Mouse (Mus musculus) frontal cortex, postnatal 25 days (tissue): Measurements from ENCODE around the gene Olfr787.

Experiments used
- DNase-seq, 2 experiments: peaks; one replicate each; pipeline ENCODE4 v3.0.0; 2022; ENCODE audit warnings: low spot score in 2 of 2

Gene Olfr787

GRCm38 (mm10) chr10:129461562-129461961, at the start of gene Olfr787:
Olfr787 (plus strand) TSS chr10:129461862.
- no peak for DNase-seq

DNA sequence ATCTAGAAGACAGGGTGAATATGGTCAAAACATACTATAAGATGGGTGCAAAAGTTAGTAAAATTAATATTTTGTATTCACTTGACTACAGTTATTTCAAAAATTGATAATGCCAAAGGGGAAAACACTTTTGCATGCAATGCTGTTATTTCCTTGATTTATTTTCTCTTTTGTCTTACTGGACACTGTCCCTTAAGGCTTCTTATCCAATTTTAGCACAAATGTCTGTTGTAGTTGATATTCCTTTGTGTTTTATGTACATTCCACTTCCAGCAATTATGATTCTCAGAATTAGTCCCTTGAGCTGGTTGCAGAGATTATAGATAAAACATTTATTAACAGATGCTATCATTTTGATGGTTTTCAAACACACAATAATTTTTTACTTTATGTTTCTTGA, 34.7 kb upstream of the Olfr787 start, which contains the start of gene Olfr786:
TSS of gene Olfr786 (plus strand) at position 301 of the 400 bp plus-strand sequence.
- no peak for DNase-seq

DNA sequence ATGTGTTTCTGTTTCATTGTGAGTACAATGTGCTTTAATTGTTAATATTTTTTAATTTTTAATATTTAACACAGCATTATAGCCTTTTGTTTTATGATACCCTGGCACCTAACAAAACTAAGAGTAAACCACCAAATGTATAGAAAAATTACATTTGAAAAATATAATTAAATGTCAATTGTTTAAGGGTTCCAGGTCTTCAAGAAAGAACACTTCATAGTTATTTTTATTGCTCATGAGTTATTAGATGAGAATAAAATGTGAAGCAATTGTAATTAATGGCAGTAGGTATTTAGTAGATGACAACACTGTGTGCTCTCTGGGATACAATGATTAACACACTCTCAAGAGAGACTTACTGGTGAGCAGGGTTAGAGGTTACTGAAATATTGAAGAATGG, 9.0 kb downstream of the Olfr787 start, which contains the start of gene Olfr788:
TSS of gene Olfr788 (plus strand) at position 301 of the 400 bp plus-strand sequence.
- DNase-seq = no peak

DNA sequence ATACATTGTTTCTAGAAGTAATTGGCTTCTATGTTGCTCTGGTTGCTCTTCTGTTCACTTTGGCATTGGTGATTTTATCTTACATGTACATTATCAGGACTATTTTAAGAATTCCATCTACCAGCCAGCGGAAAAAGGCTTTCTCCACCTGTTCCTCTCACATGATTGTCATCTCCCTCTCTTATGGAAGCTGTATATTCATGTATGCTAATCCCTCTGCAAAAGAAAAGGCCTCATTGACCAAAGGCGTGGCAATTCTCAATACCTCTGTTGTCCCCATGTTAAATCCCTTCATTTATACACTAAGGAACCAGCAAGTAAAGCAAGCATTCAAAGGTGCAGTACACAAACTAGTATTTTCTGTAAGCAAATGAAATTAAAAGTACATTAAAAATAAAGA, 11.6 kb downstream of the Olfr787 start:
- DNase-seq = no peak

DNA sequence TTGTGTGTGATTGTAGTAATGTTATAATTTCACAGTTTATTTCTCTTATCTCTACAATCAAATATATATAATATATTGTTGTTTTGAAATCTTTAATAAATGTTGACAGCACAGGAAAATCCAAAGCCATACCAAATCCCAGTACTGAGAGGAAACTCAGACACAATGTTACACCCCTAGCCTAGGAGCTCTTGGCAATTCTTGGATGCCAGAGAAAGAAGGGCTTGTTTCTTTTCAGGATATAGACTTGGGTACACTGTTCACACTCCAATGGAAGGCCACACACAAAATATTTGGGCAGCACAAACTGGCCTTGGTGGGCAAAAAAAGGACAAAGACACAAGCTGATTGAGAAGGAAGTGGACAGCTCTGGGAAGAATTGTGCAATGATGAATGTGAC, 12.1 kb downstream of the Olfr787 start:
- no peak for DNase-seq

GRCm38 (mm10) chr10:129484452-129484851, 22.8 kb downstream of the Olfr787 start, which contains the start of gene Olfr789:
Olfr789 (plus strand) TSS chr10:129484752.
- DNase-seq = no peak

DNA sequence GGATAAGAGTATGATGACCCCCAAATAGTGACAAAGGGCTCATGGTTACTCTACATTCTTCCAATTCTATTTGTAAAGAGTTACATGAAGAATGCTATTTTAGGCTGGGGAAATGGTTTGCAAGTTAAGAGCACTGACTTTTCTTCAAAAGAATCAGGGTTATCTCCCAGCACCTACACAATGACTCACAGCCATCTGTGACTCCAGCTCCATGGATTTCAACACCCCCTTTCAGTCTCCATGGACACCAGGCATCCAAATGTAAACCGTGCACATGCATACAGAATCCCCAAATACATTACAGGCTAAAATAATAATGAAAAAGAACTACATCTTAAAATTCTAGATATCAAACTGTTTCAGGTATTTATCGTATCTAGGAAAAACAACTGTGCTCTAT, 28.4 kb downstream of the Olfr787 start:
- no peak for DNase-seq

- DNase-seq = no peak
Observed at GRCm38 (mm10) chr10:129498192-129498591, 36.5 kb downstream of the Olfr787 start, which contains the start of gene Olfr790. Olfr790 (plus strand) TSS chr10:129498492.
